Mouse (Mus musculus) CH12.LX (cell line): ENCODE measurements at regions not wholly inside any gene's neighbourhood (a gene's known extent, or its start where the extent isn't known, plus 50 kb on each side); places are given as distances from the start of the nearest gene placed in this dataset.

ENCODE experiments used
- CHD2 ChIP-seq: IDR thresholded peaks from 2 replicates; pipeline ENCODE4 v1.6.1; 2011; ENCODE audit warnings: low read length, improper control_type of control experiment
- CTCF ChIP-seq, 2 experiments: IDR thresholded peaks in 1 of 2; conservative IDR thresholded peaks in 1 of 2; 2 replicates each; pipeline ENCODE4 v1.5.1; 2011 to 2012; ENCODE audit warnings: low read depth in 2 of 2, low read length in 2 of 2, improper control_type of control experiment in 1 of 2, inconsistent platforms in 1 of 2, mild to moderate bottlenecking in 1 of 2, moderate library complexity in 1 of 2
- EP300 ChIP-seq: IDR thresholded peaks from 2 replicates; pipeline ENCODE4 v1.6.1; 2011; ENCODE audit warnings: low read length, improper control_type of control experiment
- IRF4 ChIP-seq: IDR thresholded peaks from 2 replicates; pipeline ENCODE4 v1.6.1; 2014; ENCODE audit warnings: low read depth, mild to moderate bottlenecking, inconsistent platforms, low read length, improper control_type of control experiment
- MAFK ChIP-seq: IDR thresholded peaks from 2 replicates; pipeline ENCODE4 v1.6.1; 2011; ENCODE audit warnings: low read length, improper control_type of control experiment; ENCODE audit not compliant: insufficient replicate concordance
- MAX ChIP-seq: IDR thresholded peaks from 2 replicates; pipeline ENCODE4 v1.6.1; 2011; ENCODE audit warnings: low read length, improper control_type of control experiment
- MEF2A ChIP-seq: IDR thresholded peaks from 2 replicates; pipeline ENCODE4 v1.6.1; 2014; ENCODE audit warnings: low read depth, mild to moderate bottlenecking, inconsistent platforms, low read length, improper control_type of control experiment, borderline replicate concordance
- NELFE ChIP-seq: IDR thresholded peaks from 2 replicates; pipeline ENCODE4 v1.6.1; 2011; ENCODE audit warnings: low read depth, low read length, improper control_type of control experiment
- POLR2A ChIP-seq: IDR thresholded peaks from 2 replicates; pipeline ENCODE4 v1.6.1; 2011; ENCODE audit warnings: low read depth, mild to moderate bottlenecking, improper control_type of control experiment, low read length
- POLR2AphosphoS2 ChIP-seq: IDR thresholded peaks from 2 replicates; pipeline ENCODE4 v1.6.1; 2011; ENCODE audit warnings: low read depth, low read length, improper control_type of control experiment
- RAD21 ChIP-seq: IDR thresholded peaks from 2 replicates; pipeline ENCODE4 v1.6.1; 2011; ENCODE audit warnings: low read depth, mild to moderate bottlenecking, low read length, improper control_type of control experiment, moderate library complexity
- RCOR1 ChIP-seq: conservative IDR thresholded peaks from 2 replicates; pipeline ENCODE4 v1.6.1; 2012; ENCODE audit warnings: low read depth, mild to moderate bottlenecking, inconsistent platforms, low read length, improper control_type of control experiment
- ZNF384 ChIP-seq: IDR thresholded peaks from 2 replicates; pipeline ENCODE4 v1.6.1; 2012; ENCODE audit warnings: low read depth, low read length, improper control_type of control experiment, inconsistent platforms

DNA sequence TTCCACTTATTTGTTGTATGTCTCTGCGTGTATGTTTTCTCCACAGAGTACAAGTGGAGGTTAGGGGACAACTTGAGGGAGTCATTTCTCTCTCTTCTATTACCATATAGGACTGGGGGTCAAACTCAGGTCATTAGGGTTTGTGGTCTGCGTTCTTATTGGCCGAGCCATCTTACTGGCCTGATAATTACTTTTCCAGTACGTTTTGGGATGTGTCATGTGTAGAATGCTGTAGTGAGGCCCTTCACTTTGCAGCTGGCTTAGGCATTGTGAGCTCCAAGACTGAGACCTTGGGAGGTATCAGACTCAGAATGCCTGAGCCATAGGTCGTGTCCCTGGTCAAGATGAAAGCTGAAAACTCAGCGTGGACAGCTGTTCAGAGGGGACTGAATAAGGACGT, 161.7 kb upstream of the 4931429L15Rik start:
- TF ChIP-seq MAFK (no peak), ZNF384 (no peak), RCOR1 (no peak), IRF4 (no peak), CTCF (conservative IDR thresholded peaks at IDR 0.05 in 1 of 2, IDR thresholded peaks at IDR 0.05 in 1 of 2; ENCODE audit: low read depth in 2 of 2, low read length in 2 of 2) (no peak), RAD21 (no peak), CHD2 (no peak), MAX (no peak), NELFE (no peak), POLR2A (no peak), POLR2AphosphoS2 (no peak), MEF2A (no peak), EP300 (no peak)
